In genomic region chr16:93603439-93604212, GRCm38 (mm10) we compare ENCODE assay signal across 8 mouse cellular contexts. TPM values are rescaled to one million over a fixed set of nuclear protein-coding genes. Genes with fewer than 3 reads are reported as not detected.
A peak's percentile ranks its signal among the peaks of the same experiment; 100 is the strongest.
DNase-seq lines count a peak whose midpoint lies in the region; ATAC-seq and TF ChIP-seq lines count a peak whose summit lies in the region.

Gene Setd4 (minus strand): TSS chr16:93604063.

- H3K4me2 ChIP-seq in hindbrain, postnatal 0 days (ENCODE audit: low read depth, low read length) = peak within 1 kb of the TSS; percentile 87

- no peaks in the 10 kb centered on the region for H3K27me3 ChIP-seq in hindbrain, postnatal 0 days (ENCODE audit: insufficient read depth, low read length)

- peak within 1 kb of the TSS; percentile 75 for H3K4me3 ChIP-seq in gastrocnemius, adult 2 months
- peak within 1 kb of the TSS; percentile 44 for H3K4me3 ChIP-seq in hindbrain, postnatal 0 days (ENCODE audit: low read length)
- H3K4me3 ChIP-seq in left cerebral cortex, adult 2 months = peak within 1 kb of the TSS; percentile 78
- peak within 1 kb of the TSS; percentile 40 for H3K4me3 ChIP-seq in macrophage (ENCODE audit: inconsistent target)

- H3K27ac ChIP-seq in gastrocnemius, adult 2 months = peak within 1 kb of the TSS; percentile 95
- peak within 1 kb of the TSS; percentile 93 for H3K27ac ChIP-seq in hindbrain, postnatal 0 days
- H3K27ac ChIP-seq in left cerebral cortex, adult 2 months = peak within 1 kb of the TSS; percentile 99
- H3K27ac ChIP-seq in macrophage = peak within 1 kb of the TSS; percentile 66

- H3K9ac ChIP-seq in hindbrain, postnatal 0 days (replicated peaks; ENCODE audit: low read length) = peak within 1 kb of the TSS; percentile 61

- peak; percentile 17; the same call in 1 of the 2 replicates for TF ChIP-seq CTCF in gastrocnemius, adult 2 months (IDR thresholded peaks at IDR 0.05)
- TF ChIP-seq CTCF in hindbrain, postnatal 0 days (IDR thresholded peaks at IDR 0.05; ENCODE audit: low read depth) = peak; percentile 48
- no peak for TF ChIP-seq CTCF in left cerebral cortex, adult 2 months (IDR thresholded peaks at IDR 0.05)

- intact Hi-C loops in gastrocnemius, adult 2 months (cut with DNase I) = no loop called here
- intact Hi-C loops in left cerebral cortex, adult 2 months (cut with DNase I) = loop anchor here (10.0 kb wide), 1 partner anchor 161 kb away; no protein-coding TSS in a partner anchor

- no peaks in the 10 kb centered on the region for H3K9me3 ChIP-seq in hindbrain, postnatal 0 days (ENCODE audit: low read length)

- peak; percentile 71 for ATAC-seq in activated CD4-positive, CD25-positive, alpha-beta regulatory T cell, adult 4 months
- peak; percentile 79 for ATAC-seq in common myeloid progenitor, adult 5-6 weeks (replicated peaks; ENCODE audit: low read depth, poor library complexity, severe bottlenecking)
- ATAC-seq in hindbrain, postnatal 0 days = peak; percentile 91

- H3K79me2 ChIP-seq in macrophage (ENCODE audit: inconsistent target) = no peaks in the 10 kb centered on the region

- H3K36me3 ChIP-seq in hindbrain, postnatal 0 days (ENCODE audit: insufficient read depth, low read length) = 0 out of 2 replicates have a peak, but pooled peaks cover under 1% of the 10 kb centered on the region
- H3K36me3 ChIP-seq in macrophage (ENCODE audit: inconsistent target) = no peaks in the 10 kb centered on the region

- WGBS in hindbrain, postnatal 0 days = 1% methylated on average over 55 of the region's 55 CpGs
- WGBS in macrophage (ENCODE audit: missing documents) = under 1% methylated on average over 55 of the region's 55 CpGs

- DNase-seq in gastrocnemius, adult 2 months = peak; percentile 98
- peak; percentile 96 for DNase-seq in hindbrain, postnatal 0 days (ENCODE audit: low spot score)
- DNase-seq in left cerebral cortex, adult 2 months (ENCODE audit: extremely low spot score in 1 of 2, low spot score in 2 of 2) = peak; percentile 92 to 94
- peak; percentile 83 for DNase-seq in retina, postnatal 7 days (ENCODE audit: low read depth, low spot score)
- peak; percentile 89 to 95 for DNase-seq in urinary bladder, adult 18-20 months (ENCODE audit: low spot score in 2 of 2)

- no peaks in the 10 kb centered on the region for H3K4me1 ChIP-seq in hindbrain, postnatal 0 days (ENCODE audit: insufficient read depth, low read length)

RNA-seq across cellular contexts. Expression of gene Setd4, which starts in this region (rescaled TPM):
- polyA plus RNA-seq in activated CD4-positive, CD25-positive, alpha-beta regulatory T cell, adult 4 months (2017; shearing (Covaris generic)) = 10 to 100 TPM; 28.0 to 42.8 TPM
- 8.0 and 19.1 TPM in 2 replicates for total RNA-seq in common myeloid progenitor, adult 5-6 weeks (2017)
- 1 to 10 TPM in 1 of 2 experiments, under 1 TPM in 1; 0.67 to 1.1 TPM for total RNA-seq in gastrocnemius, adult 2 months (2021)
- total RNA-seq in hindbrain, postnatal 0 days (2014; rRNA removed) = 10.3 and 29.0 TPM in 2 replicates
- 13.4 and 13.8 TPM in 2 replicates for polyA plus RNA-seq in hindbrain, postnatal 0 days (2015; fragmentation: Nextera tagmentation; extraction: Ambion mirVana)
- 10 to 100 TPM; 11.4 to 12.7 TPM for total RNA-seq in left cerebral cortex, adult 2 months (2021)
- total RNA-seq in macrophage (2018; cell fraction: chromatin; rRNA removed) = 10 to 100 TPM in 19 of 26 experiments, 1 to 10 TPM in 7; 5.5 to 49.6 (median 16.9) TPM
- 1 to 10 TPM in 25 of 26 experiments, under 1 TPM in 1; 0.86 to 4.8 (median 2.1) TPM for total RNA-seq in macrophage (2018; cell fraction: cytosol; rRNA removed)
- 10 to 100 TPM in 12 of 26 experiments, 1 to 10 TPM in 14; 2.1 to 20.8 (median 8.7) TPM for total RNA-seq in macrophage (2018; cell fraction: nucleus; rRNA removed)
- polyA plus RNA-seq in macrophage (2018) = 1.0 to 4.7 TPM (median 2.2 TPM) in 3 replicates

Comparison
In these comparisons a context has a peak if more than half of its experiments do, and no peak if none do; other contexts are left out.
1. Peak in every context shown above with its lines: DNase-seq, ATAC-seq, H3K4me3 ChIP-seq and H3K27ac ChIP-seq.